In genomic region chr13:99217984-99218383, GRCm38 (mm10) we compare ENCODE assay signal across 13 mouse cellular contexts. TPM values are rescaled to one million over a fixed set of nuclear protein-coding genes. Genes with fewer than 3 reads are reported as not detected.
DNase-seq lines count a peak whose midpoint lies in the region; ATAC-seq and TF ChIP-seq lines count a peak whose summit lies in the region.
"Had no signal": no experiment of that assay in that cellular context is flagged by ENCODE, and none has a peak within 500 bp of the region (broad histone marks: within the 10 kb centered on the region; RNA-seq: fewer than 3 reads in every experiment).

No protein-coding gene starts in this region.

- peak; percentile 12 for DNase-seq in hindbrain, embryonic 10.5 days (ENCODE audit: low spot score)
- DNase-seq in midbrain, embryonic 10.5 days (ENCODE audit: low spot score), result no peak
- DNase-seq in thymus, adult 18-20 months, result no peak
- DNase-seq: cerebellum, postnatal 36 days; left cerebral cortex, postnatal 4 days; liver, postnatal 0 days had no signal

- WGBS in hindbrain, embryonic 10.5 days, result 10% methylated on average over 4 of the region's 4 CpGs
- 7% methylated on average over 4 of the region's 4 CpGs for WGBS in hindbrain, embryonic 12.5 days
- 6% methylated on average over 4 of the region's 4 CpGs for whole genome bisulfite sequencing in midbrain, embryonic 10.5 days
- 3% methylated on average over 4 of the region's 4 CpGs for WGBS in midbrain, embryonic 15.5 days
- WGBS in olfactory bulb, adult 2 months, result 11% methylated on average over 4 of the region's 4 CpGs

- ATAC-seq in hindbrain, embryonic 12.5 days (ENCODE audit: low FRiP score), result no peak
- no peak for ATAC-seq in midbrain, embryonic 15.5 days (replicated peaks)
- ATAC-seq in erythroid progenitor cell, adult 5-6 weeks (replicated peaks; ENCODE audit: low FRiP score, poor library complexity, severe bottlenecking), result no peak
- ATAC-seq: hindbrain, embryonic 16.5 days; liver, postnatal 0 days had no signal

- peaks cover 23% of the 10 kb centered on the region for H3K4me1 ChIP-seq in hindbrain, embryonic 10.5 days (replicated peaks)
- no peaks in the 10 kb centered on the region for H3K4me1 ChIP-seq in hindbrain, embryonic 12.5 days
- H3K4me1 ChIP-seq in midbrain, embryonic 10.5 days, result peaks cover 12% of the 10 kb centered on the region
- no peaks in the 10 kb centered on the region for H3K4me1 ChIP-seq in midbrain, embryonic 15.5 days
- H3K4me1 ChIP-seq in brown adipose tissue, adult 24 weeks (ENCODE audit: control insufficient read depth, insufficient read depth, insufficient read length, low read length), result peaks cover 27% of the 10 kb centered on the region; the same call in 1 of the 2 replicates
- H3K4me1 ChIP-seq in olfactory bulb, adult 2 months (ENCODE audit: control insufficient read depth, insufficient read depth, low read length), result no peaks in the 10 kb centered on the region
- H3K4me1 ChIP-seq: forebrain, embryonic 12.5 days had no signal

- no peaks in the 10 kb centered on the region for H3K9me3 ChIP-seq in hindbrain, embryonic 10.5 days
- no peaks in the 10 kb centered on the region for H3K9me3 ChIP-seq in hindbrain, embryonic 12.5 days (replicated peaks)
- H3K9me3 ChIP-seq in midbrain, embryonic 10.5 days (replicated peaks), result 0 out of 2 replicates have a peak, but pooled peaks cover 3% of the 10 kb centered on the region
- H3K9me3 ChIP-seq in midbrain, embryonic 15.5 days, result no peaks in the 10 kb centered on the region
- H3K9me3 ChIP-seq: forebrain, embryonic 12.5 days had no signal

- peak overlapping the region; percentile 64; the same call in 1 of the 2 replicates for H3K27ac ChIP-seq in hindbrain, embryonic 10.5 days
- no peak overlapping the region for H3K27ac ChIP-seq in hindbrain, embryonic 12.5 days
- H3K27ac ChIP-seq in midbrain, embryonic 10.5 days (replicated peaks), result peak overlapping the region; percentile 46; the same call in 1 of the 2 replicates
- H3K27ac ChIP-seq in midbrain, embryonic 15.5 days, result no peak overlapping the region
- peak overlapping the region; percentile 78 for H3K27ac ChIP-seq in brown adipose tissue, adult 24 weeks (replicated peaks; ENCODE audit: low read depth, low read length)
- peak overlapping the region; percentile 38 for H3K27ac ChIP-seq in olfactory bulb, adult 2 months (ENCODE audit: insufficient read depth, low read depth, low read length)
- H3K27ac ChIP-seq: forebrain, embryonic 12.5 days had no signal

- H3K27me3 ChIP-seq in hindbrain, embryonic 10.5 days (ENCODE audit: insufficient read depth, poor library complexity, severe bottlenecking), result no peaks in the 10 kb centered on the region
- H3K27me3 ChIP-seq in hindbrain, embryonic 12.5 days, result no peaks in the 10 kb centered on the region
- H3K27me3 ChIP-seq in midbrain, embryonic 10.5 days (ENCODE audit: low read depth, poor library complexity, severe bottlenecking), result no peaks in the 10 kb centered on the region
- H3K27me3 ChIP-seq in midbrain, embryonic 15.5 days (replicated peaks), result no peaks in the 10 kb centered on the region
- H3K27me3 ChIP-seq: forebrain, embryonic 12.5 days had no signal

- H3K4me2 ChIP-seq in hindbrain, embryonic 12.5 days (replicated peaks), result no peak overlapping the region
- H3K4me2 ChIP-seq in midbrain, embryonic 15.5 days, result no peak overlapping the region
- H3K4me2 ChIP-seq: forebrain, embryonic 12.5 days had no signal

- no peak overlapping the region for H3K4me3 ChIP-seq in hindbrain, embryonic 10.5 days
- H3K4me3 ChIP-seq in hindbrain, embryonic 12.5 days, result no peak overlapping the region
- no peak overlapping the region for H3K4me3 ChIP-seq in midbrain, embryonic 10.5 days
- no peak overlapping the region for H3K4me3 ChIP-seq in midbrain, embryonic 15.5 days
- H3K4me3 ChIP-seq in brown adipose tissue, adult 24 weeks (ENCODE audit: insufficient read depth, low read depth, low read length), result no peak overlapping the region
- H3K4me3 ChIP-seq in olfactory bulb, adult 2 months (ENCODE audit: insufficient read depth, low read depth, low read length), result no peak overlapping the region
- H3K4me3 ChIP-seq: forebrain, embryonic 12.5 days had no signal

- H3K9ac ChIP-seq in hindbrain, embryonic 12.5 days, result no peak overlapping the region
- H3K9ac ChIP-seq in midbrain, embryonic 15.5 days, result no peak overlapping the region
- H3K9ac ChIP-seq: forebrain, embryonic 12.5 days; liver, postnatal 0 days had no signal

- H3K36me3 ChIP-seq in hindbrain, embryonic 10.5 days, result no peaks in the 10 kb centered on the region
- no peaks in the 10 kb centered on the region for H3K36me3 ChIP-seq in hindbrain, embryonic 12.5 days
- H3K36me3 ChIP-seq in midbrain, embryonic 10.5 days, result no peaks in the 10 kb centered on the region
- H3K36me3 ChIP-seq in midbrain, embryonic 15.5 days (replicated peaks), result no peaks in the 10 kb centered on the region
- H3K36me3 ChIP-seq: forebrain, embryonic 12.5 days had no signal

- TF ChIP-seq CTCF in olfactory bulb, adult 2 months (IDR thresholded peaks at IDR 0.05; ENCODE audit: insufficient read depth, low read depth, low read length), result no peak

- no peak for TF ChIP-seq POLR2A in olfactory bulb, adult 2 months (IDR thresholded peaks at IDR 0.05; ENCODE audit: insufficient read depth, low read depth, low read length)

RNA-seq across cellular contexts. Expression of gene Zfp366, which starts 33.4 kb away (rescaled TPM):
- 0.43 and 0.45 TPM in 2 replicates for polyA plus RNA-seq in hindbrain, embryonic 10.5 days (2016; fragmentation: Nextera tagmentation; extraction: Ambion mirVana)
- polyA plus RNA-seq in hindbrain, embryonic 12.5 days (2016; fragmentation: Nextera tagmentation; extraction: Ambion mirVana), result 0.37 and 0.63 TPM in 2 replicates
- polyA plus RNA-seq in midbrain, embryonic 10.5 days (2016; fragmentation: Nextera tagmentation; extraction: Ambion mirVana), result 0.37 and 0.44 TPM in 2 replicates
- polyA plus RNA-seq in midbrain, embryonic 15.5 days (2015; fragmentation: Nextera tagmentation; extraction: Ambion mirVana), result 0.81 and 0.89 TPM in 2 replicates
- 2.8 and 6.6 TPM in 2 replicates for polyA plus RNA-seq in brown adipose tissue, adult 24 weeks (2012; ENCODE audit: insufficient read depth, insufficient read length, missing spikeins)
- not detected in 2 replicates for polyA plus RNA-seq in olfactory bulb, adult 2 months (2012; ENCODE audit: insufficient read depth, insufficient read length, low replicate concordance, missing spikeins)
- total RNA-seq in erythroid progenitor cell, adult 5-6 weeks (2015; ENCODE audit: low replicate concordance), result 1.1 TPM in 1 of 2 replicates, not detected in the other
- total RNA-seq in erythroid progenitor cell, adult 5-6 weeks (2017; ENCODE audit: low replicate concordance), result 0.13 TPM in 1 of 2 replicates, not detected in the other

Comparison
In these comparisons a context has a peak if more than half of its experiments do, and no peak if none do; other contexts are left out.
1. H3K27ac ChIP-seq: peak in hindbrain, embryonic 10.5 days (single experiment), midbrain, embryonic 10.5 days (single experiment), brown adipose tissue, adult 24 weeks (single experiment) and olfactory bulb, adult 2 months (single experiment); none in hindbrain, embryonic 12.5 days (single experiment) and midbrain, embryonic 15.5 days (single experiment).